Mouse (Mus musculus) forebrain, embryonic 12.5 days (tissue): ENCODE data around the gene Rnasek. TPM values are rescaled to one million over a fixed set of nuclear protein-coding genes. Genes with fewer than 3 reads are reported as not detected.
A peak's percentile ranks its signal among the peaks of the same experiment; 100 is the strongest.

ENCODE experiments used
- ATAC-seq: fragments of 200-750 bp; cut with Nextera tagmentation; 2 replicates; pipeline ENCODE4 v1.8.0; 2017; ENCODE audit warnings: moderate TSS enrichment; ENCODE audit not compliant: low FRiP score
- H3K27ac ChIP-seq: fragments of 300-500 bp; sonication (generic); 2 replicates; pipeline ENCODE4 v1.5.1; 2016; ENCODE audit warnings: mild to moderate bottlenecking
- H3K27me3 ChIP-seq: fragments of 300-500 bp; sonication (generic); 2 replicates; pipeline ENCODE4 v1.6.1; 2016; ENCODE audit warnings: mild to moderate bottlenecking
- H3K36me3 ChIP-seq: fragments of 300-500 bp; sonication (generic); replicated peaks from 2 replicates; pipeline ENCODE4 v1.6.1; 2016; ENCODE audit warnings: mild to moderate bottlenecking
- H3K4me1 ChIP-seq: fragments of 300-500 bp; sonication (generic); 2 replicates; pipeline ENCODE4 v1.6.1; 2016
- H3K4me2 ChIP-seq: fragments of 300-500 bp; sonication (generic); 2 replicates; pipeline ENCODE4 v1.6.1; 2016; ENCODE audit warnings: mild to moderate bottlenecking, moderate library complexity
- H3K4me3 ChIP-seq: fragments of 300-500 bp; sonication (generic); replicated peaks from 2 replicates; pipeline ENCODE4 v1.5.1; 2016; ENCODE audit warnings: mild to moderate bottlenecking
- H3K9ac ChIP-seq: fragments of 300-500 bp; sonication (generic); 2 replicates; pipeline ENCODE4 v1.6.1; 2016; ENCODE audit warnings: mild to moderate bottlenecking
- H3K9me3 ChIP-seq: fragments of 300-500 bp; sonication (generic); 2 replicates; pipeline ENCODE4 v1.6.1; 2016
- WGBS: fragments of 180-500 bp; shearing (Covaris S2); methylation state at CpG from one replicate; pipeline ENCODE4 v1.1.7; 2016; 5-methylcytosine and 5-hydroxymethylcytosine counted together
- polyA plus RNA-seq: library from polyadenylated mRNA; unstranded; fragments of >200 nt; fragmentation: Nextera tagmentation; extraction: Ambion mirVana; gene quantifications from 2 replicates; pipeline ENCODE4 v1.2.1, GENCODE M21; 2016

Rnasek gene
- polyA plus RNA-seq, 1 experiment from 2014 or later = 152 TPM

DNA sequence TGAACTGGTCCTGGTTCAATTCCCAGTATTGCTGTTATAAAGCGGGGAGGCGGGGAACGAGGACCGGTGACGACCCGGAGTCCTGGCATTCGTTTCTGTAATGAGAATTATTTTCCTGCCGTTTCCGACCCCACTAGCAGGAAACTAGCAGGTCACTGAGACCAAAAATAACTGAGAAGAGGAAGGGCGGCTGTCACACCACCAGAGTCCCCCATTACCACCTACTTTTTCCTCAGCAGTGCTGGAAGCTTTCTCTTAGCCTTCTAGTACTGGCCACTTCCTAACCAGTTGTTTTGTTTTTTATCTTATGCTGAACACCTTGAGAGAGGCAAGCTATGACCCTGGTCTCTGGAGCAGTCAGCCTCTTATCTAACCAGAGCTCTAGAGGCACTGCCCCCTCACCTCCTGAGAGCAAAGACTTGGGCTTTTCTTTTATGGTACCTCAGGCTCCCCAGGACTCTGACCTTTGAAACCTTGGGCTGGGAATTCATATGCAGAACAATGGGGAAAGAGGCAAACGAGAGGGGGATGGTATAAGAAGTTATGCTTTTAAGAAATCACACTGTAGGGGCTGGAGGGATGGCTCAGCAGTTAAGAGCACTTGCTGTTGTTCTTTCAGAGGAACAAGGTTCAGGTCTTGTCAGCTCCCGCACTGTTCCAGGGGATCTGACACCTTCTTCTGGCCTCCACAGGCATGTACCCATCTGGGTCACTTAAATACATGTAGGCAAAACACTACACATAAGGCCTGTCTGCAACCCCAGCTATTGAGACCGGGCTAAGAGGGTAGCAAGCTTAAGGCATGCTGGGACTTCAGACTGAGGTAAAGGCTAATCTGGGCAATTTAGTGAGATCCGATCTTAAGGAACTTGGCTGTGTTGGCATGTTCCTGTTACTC, 17.8 kb downstream of the Rnasek start:
- no peak for ATAC-seq
- Histone ChIP-seq H3K27me3 (peaks cover 52% of the 10 kb centered on the region), H3K9me3 (no peaks in the 10 kb centered on the region), H3K9ac (peak overlapping the region; percentile 77), H3K27ac (peak overlapping the region; percentile 82; the same call in 1 of the 2 replicates), H3K36me3 (peaks cover 13% of the 10 kb centered on the region), H3K4me2 (peak overlapping the region; percentile 91), H3K4me1 (peaks cover 45% of the 10 kb centered on the region), H3K4me3 (peak overlapping the region; percentile 57)
- 9% methylated on average over 14 of the region's 14 CpGs for WGBS

DNA sequence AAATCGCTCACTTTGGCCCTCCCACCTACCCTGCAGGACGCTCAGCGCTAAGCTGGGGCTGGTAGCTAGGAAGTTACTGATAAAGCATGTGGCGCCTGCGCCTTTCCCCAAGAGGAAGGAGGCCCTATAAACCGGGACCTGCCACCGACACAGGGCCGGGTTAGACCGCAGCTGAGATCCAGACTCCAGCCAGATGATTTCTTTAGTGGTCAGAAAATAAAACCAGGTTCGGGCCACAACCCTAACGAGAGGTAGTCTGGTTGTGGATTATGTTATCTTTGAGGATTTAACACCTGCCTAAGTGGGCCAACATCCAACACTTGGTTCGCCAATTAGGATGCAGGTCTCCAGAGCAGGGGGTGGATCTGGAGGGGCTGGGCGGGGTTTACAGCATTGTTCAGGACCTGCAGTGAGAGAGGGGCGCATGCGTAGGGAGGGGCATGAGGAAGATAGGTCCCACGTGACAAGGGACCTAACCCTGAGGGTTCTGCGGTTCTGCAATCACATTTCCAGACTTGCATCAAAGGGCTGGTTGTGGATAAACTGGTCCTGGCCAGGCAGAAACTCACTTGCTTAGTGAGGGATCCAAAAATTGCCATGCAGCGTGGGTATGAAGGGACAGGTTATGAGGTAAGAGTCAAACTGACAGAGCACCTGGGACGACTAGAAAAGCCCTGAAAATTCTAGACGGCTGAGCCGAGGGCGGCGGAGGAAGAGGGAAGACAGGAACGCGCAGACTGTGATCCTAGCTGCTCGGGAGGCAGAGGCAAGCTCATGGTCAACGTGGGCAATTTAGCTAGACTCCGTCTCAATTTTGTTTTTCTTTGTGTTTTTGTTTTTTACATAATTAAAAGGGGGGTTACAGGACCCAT, 18.7 kb downstream of the Rnasek start, which contains the start of gene Slc16a13:
Gene Slc16a13 (minus strand): TSS at position 334 of the 872 bp plus-strand sequence.
- H3K4me1 ChIP-seq = peaks cover 36% of the 10 kb centered on the region
- H3K4me2 ChIP-seq = peak within 1 kb of the TSS; percentile 91
- under 1% methylated on average over 28 of the region's 28 CpGs for WGBS
- peak within 1 kb of the TSS; percentile 91 for H3K27ac ChIP-seq
- H3K4me3 ChIP-seq = peak within 1 kb of the TSS; percentile 57
- peaks cover 52% of the 10 kb centered on the region for H3K27me3 ChIP-seq
- ATAC-seq = peak; percentile 96
- peaks cover 15% of the 10 kb centered on the region for H3K36me3 ChIP-seq
- H3K9ac ChIP-seq = peak within 1 kb of the TSS; percentile 77
- no peaks in the 10 kb centered on the region for H3K9me3 ChIP-seq

DNA sequence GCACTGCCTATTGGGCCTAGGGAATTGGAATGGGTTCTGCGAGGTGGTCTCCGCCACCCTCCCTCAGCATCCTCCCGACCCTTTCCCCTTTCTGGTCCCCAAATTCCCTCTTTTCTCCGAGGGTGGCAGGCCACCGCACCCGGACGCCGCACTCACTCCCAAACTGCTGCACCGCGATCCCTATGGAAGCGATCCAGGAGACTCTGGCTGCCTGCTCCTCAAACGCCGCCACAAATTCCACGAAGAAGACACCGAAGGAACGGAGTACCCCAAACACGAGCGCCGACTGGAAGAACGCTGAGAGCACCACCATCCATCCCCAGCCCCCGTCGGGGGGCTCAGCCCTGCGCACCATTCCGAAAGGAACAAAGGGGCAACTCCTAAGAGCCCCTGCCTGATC, 19.3 kb downstream of the Rnasek start:
- H3K4me2 ChIP-seq = peak overlapping the region; percentile 91
- H3K9me3 ChIP-seq = no peaks in the 10 kb centered on the region
- H3K9ac ChIP-seq = peak overlapping the region; percentile 77
- peaks cover 34% of the 10 kb centered on the region for H3K4me1 ChIP-seq
- peaks cover 15% of the 10 kb centered on the region for H3K36me3 ChIP-seq
- peaks cover 52% of the 10 kb centered on the region for H3K27me3 ChIP-seq
- H3K27ac ChIP-seq = peak overlapping the region; percentile 91
- WGBS = 1% methylated on average over 24 of the region's 24 CpGs
- H3K4me3 ChIP-seq = peak overlapping the region; percentile 57
- ATAC-seq = no peak

DNA sequence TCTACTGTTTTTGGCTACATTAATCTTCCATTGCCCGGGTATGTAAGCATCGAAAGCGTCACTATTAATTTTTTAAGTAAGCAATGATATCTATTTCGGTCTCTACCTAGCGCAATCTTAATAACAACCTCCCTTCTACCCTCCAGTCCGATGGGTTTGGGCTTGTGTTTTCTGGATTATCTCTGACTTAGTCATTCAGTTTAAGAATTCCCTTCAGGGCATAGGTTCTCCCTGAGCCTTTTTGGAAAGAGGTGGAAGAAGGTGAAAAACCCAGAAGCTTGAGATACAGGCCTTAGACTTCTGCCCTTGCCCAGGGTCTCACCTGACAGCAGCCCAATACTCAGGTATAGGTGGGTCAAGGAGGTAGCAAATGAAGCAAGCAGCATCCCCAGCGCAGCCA, 19.8 kb downstream of the Rnasek start:
- H3K27ac ChIP-seq = peak overlapping the region; percentile 91
- H3K36me3 ChIP-seq = peaks cover 15% of the 10 kb centered on the region
- 57% methylated on average over 7 of the region's 7 CpGs for WGBS
- H3K9ac ChIP-seq = peak overlapping the region; percentile 77
- peak overlapping the region; percentile 57 for H3K4me3 ChIP-seq
- H3K9me3 ChIP-seq = no peaks in the 10 kb centered on the region
- H3K27me3 ChIP-seq = peaks cover 52% of the 10 kb centered on the region
- H3K4me2 ChIP-seq = peak overlapping the region; percentile 91
- ATAC-seq = no peak
- H3K4me1 ChIP-seq = peaks cover 37% of the 10 kb centered on the region

DNA sequence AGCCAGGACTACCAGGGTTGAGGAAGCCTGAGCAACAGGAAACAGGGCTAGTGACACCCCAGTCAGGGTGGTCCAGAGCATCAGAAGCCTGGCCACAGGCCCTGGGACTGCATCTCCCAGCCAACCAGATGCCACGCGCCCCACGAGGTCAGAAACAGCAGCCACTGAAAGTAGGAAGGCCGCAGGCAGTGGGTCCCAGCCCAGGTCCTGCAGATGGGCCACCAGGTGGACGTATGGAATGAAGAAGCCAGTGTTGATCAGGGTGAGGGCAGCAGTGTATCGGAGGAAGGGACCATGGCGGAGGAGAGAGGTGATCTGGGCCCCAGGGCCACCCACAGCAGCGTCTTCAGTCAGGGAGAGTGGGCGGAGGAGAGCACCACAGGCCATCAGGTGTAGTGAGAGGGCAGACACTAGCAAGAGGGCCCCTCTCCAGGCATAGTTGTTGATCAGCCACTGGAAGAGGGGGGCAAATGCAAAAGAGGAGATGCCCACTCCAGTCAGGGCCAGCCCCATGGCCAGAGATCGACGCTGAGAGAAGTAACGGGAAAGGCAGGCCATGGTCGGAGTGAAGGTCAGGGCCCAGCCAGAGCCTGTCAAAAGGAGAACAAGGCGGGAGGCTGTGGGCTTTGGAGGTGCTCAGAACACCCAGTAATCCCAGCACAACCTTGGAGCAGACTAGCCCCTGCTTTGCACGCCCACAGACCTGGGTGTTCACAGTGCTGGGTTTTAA, 20.7 kb downstream of the Rnasek start:
- Histone ChIP-seq H3K4me3 (peak overlapping the region; percentile 8; the same call in 1 of the 2 replicates), H3K4me2 (peak overlapping the region; percentile 91), H3K27me3 (peaks cover 52% of the 10 kb centered on the region), H3K4me1 (peaks cover 46% of the 10 kb centered on the region), H3K27ac (no peak overlapping the region), H3K36me3 (peaks cover 15% of the 10 kb centered on the region), H3K9me3 (no peaks in the 10 kb centered on the region), H3K9ac (no peak overlapping the region)
- 92% methylated on average over 15 of the region's 15 CpGs for whole genome bisulfite sequencing
- no peak for ATAC-seq

DNA sequence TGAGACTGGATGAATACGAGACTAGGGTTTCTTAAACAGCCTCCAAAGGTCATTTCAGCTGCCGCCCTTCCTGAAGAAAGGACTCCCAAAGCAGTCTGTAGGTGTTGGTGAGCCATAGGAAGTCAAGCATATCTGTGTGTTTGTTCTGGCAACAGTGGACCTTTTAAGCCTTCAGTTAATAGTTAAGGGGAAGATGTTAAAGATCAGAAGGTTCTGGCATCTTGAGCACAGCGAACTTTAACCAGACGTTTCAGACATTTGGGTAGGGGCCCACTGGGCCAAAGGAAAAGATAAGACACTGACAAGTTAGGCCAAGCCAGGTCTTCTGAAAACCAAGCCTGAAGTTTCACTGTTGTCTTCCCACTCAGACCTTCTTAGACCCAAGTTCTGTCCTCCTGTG, 21.6 kb downstream of the Rnasek start:
- H3K4me3 ChIP-seq = no peak overlapping the region
- H3K4me1 ChIP-seq = peaks cover 50% of the 10 kb centered on the region
- no peak for ATAC-seq
- H3K9ac ChIP-seq = no peak overlapping the region
- peaks cover 15% of the 10 kb centered on the region for H3K36me3 ChIP-seq
- no peaks in the 10 kb centered on the region for H3K9me3 ChIP-seq
- H3K27me3 ChIP-seq = peaks cover 55% of the 10 kb centered on the region
- 91% methylated on average over 4 of the region's 4 CpGs for WGBS
- H3K27ac ChIP-seq = no peak overlapping the region
- H3K4me2 ChIP-seq = no peak overlapping the region

DNA sequence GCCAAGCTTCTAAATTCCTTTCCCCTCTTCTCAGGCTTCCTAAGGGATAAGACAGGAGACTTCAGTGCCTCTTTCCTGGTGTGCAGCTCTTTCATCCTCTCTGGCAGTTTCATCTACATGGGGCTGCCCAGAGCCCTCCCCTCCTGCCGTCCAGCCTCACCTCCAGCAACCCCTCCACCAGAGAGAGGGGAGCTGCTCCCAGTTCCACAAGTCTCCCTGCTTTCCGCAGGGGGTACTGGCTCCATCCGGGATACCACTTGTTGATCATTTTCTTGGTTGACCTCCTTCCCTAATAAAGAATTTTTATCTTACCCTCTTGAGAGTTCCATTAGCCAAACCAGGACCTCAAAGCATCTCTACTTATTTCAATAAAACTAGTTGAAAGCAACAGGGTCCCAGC, 23.5 kb downstream of the Rnasek start:
- Histone ChIP-seq H3K4me3 (no peak overlapping the region), H3K36me3 (peaks cover 15% of the 10 kb centered on the region), H3K27ac (no peak overlapping the region), H3K27me3 (peaks cover 59% of the 10 kb centered on the region), H3K4me2 (no peak overlapping the region), H3K4me1 (peaks cover 37% of the 10 kb centered on the region), H3K9ac (no peak overlapping the region), H3K9me3 (no peaks in the 10 kb centered on the region)
- ATAC-seq = no peak
- 47% methylated on average over 3 of the region's 3 CpGs for WGBS

DNA sequence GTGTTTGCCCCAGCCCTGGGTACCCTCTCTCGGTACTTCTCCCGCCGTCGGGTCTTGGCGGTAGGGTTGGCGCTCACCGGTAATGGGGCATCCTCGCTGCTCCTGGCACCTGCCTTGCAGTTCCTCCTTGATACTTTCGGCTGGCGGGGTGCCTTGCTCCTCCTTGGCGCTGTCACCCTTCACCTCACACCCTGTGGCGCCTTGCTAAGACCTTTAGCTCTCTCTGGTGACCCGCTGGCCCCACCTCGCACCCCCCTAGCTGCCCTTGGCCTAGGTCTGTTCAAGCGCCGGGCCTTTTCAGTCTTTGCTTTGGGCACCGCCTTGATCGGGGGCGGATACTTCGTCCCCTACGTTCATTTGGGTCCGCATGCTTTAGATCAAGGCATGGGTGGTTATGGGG, 24.3 kb downstream of the Rnasek start:
- Histone ChIP-seq H3K4me1 (peaks cover 36% of the 10 kb centered on the region), H3K36me3 (peaks cover 15% of the 10 kb centered on the region), H3K27ac (no peak overlapping the region), H3K4me3 (peak overlapping the region; percentile 36; the same call in 1 of the 2 replicates), H3K9me3 (no peaks in the 10 kb centered on the region), H3K27me3 (peaks cover 59% of the 10 kb centered on the region), H3K9ac (peak overlapping the region; percentile 17; the same call in 1 of the 2 replicates), H3K4me2 (peak overlapping the region; percentile 59; the same call in 1 of the 2 replicates)
- no peak for ATAC-seq
- 11% methylated on average over 22 of the region's 22 CpGs for WGBS

DNA sequence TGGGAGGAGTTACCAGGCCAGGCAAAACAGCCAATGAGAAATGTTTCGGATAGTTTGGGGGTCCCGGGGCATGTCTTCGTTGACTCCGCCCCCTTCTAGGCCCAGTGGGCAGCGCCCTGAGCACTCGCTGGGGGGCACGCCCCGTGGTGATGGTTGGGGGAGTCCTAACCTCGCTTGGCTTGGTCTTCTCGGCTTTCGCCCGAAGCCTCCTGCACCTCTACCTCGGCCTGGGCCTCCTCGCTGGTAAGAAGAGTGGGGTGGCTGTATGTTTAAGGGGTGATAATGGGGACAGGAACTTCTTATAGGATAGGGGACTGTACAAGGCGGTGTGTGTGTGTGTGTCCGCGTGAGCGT, 24.8 kb downstream of the Rnasek start:
- Histone ChIP-seq H3K36me3 (peaks cover 15% of the 10 kb centered on the region), H3K27me3 (peaks cover 59% of the 10 kb centered on the region), H3K4me2 (peak overlapping the region; percentile 59), H3K27ac (no peak overlapping the region), H3K4me1 (peaks cover 31% of the 10 kb centered on the region), H3K9ac (peak overlapping the region; percentile 47; the same call in 1 of the 2 replicates), H3K9me3 (no peaks in the 10 kb centered on the region), H3K4me3 (peak overlapping the region; percentile 36)
- no peak for ATAC-seq
- WGBS = 2% methylated on average over 18 of the region's 18 CpGs

DNA sequence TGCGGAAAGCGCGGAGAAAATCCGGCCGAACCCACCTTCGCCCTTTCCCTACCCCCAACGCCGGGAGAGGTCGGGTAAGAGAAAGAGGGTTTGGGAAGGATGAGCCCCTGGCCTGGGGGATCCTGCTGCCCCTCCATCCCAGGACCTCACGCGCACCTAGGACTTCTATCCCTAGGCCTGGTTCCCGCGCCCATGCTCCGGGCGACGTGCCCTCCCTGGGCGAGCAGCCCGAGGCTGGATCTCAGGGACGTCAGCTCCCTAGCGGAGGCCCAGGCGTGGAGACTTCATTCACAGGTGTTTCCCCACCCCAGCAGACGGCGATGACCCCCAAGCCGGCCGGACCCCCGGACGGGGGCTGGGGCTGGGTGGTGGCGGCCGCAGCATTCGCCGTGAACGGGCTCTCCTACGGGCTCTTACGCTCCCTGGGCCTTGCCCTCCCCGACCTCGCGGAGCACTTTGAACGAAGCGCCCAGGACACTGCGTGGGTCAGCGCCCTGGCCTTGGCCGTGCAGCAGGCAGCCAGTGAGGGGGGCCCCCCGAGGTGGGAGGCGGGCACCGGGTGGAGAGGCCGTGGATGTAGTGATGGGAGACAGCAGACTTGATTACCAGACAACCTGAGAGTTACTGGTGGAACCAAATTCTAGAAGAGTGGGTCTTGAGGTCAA, 25.3 kb downstream of the Rnasek start:
- 2% methylated on average over 46 of the region's 46 CpGs for WGBS
- peak overlapping the region; percentile 36 for H3K4me3 ChIP-seq
- no peaks in the 10 kb centered on the region for H3K9me3 ChIP-seq
- peak overlapping the region; percentile 47 for H3K9ac ChIP-seq
- H3K27ac ChIP-seq = no peak overlapping the region
- peak overlapping the region; percentile 59 for H3K4me2 ChIP-seq
- peaks cover 15% of the 10 kb centered on the region for H3K36me3 ChIP-seq
- peaks cover 26% of the 10 kb centered on the region for H3K4me1 ChIP-seq
- ATAC-seq = 0 out of 2 replicates have a peak, but pooled peaks have one; percentile 39
- peaks cover 59% of the 10 kb centered on the region for H3K27me3 ChIP-seq

DNA sequence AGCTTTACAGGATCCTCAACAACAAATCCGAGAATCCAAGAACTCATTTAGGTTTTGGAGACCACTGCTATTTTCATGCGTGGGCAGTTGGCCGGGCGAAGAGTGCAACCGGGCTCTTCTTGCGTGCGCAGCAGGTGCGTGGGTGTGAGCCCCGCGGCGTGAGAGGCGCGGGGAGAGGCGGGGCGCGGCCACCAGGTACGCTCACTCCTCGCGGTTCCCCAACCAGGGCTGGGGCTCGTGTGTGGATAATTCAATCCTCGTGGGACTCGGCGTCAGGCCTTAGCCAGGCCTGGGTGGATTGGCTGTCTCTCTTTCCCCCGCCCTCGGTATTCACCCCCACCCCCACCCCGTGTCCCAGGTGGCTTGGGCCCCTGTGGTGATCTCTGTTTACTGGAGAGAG, 25.9 kb downstream of the Rnasek start:
- peaks cover 15% of the 10 kb centered on the region for H3K36me3 ChIP-seq
- H3K4me3 ChIP-seq = peak overlapping the region; percentile 36
- H3K27me3 ChIP-seq = peaks cover 59% of the 10 kb centered on the region
- 0 out of 2 replicates have a peak, but pooled peaks have one; percentile 13 for ATAC-seq
- peak overlapping the region; percentile 47; the same call in 1 of the 2 replicates for H3K9ac ChIP-seq
- no peak overlapping the region for H3K27ac ChIP-seq
- peak overlapping the region; percentile 59 for H3K4me2 ChIP-seq
- peaks cover 20% of the 10 kb centered on the region for H3K4me1 ChIP-seq
- H3K9me3 ChIP-seq = no peaks in the 10 kb centered on the region
- WGBS = 7% methylated on average over 26 of the region's 26 CpGs
